Mouse (Mus musculus) olfactory bulb, adult 2 months (tissue): ENCODE measurements around the gene Tbx18. TPM values are rescaled to one million over a fixed set of nuclear protein-coding genes. Genes with fewer than 3 reads are reported as not detected.

Experiments used
- H3K27ac ChIP-seq: fragments of 200-500 bp; 2 replicates; pipeline ENCODE4 v1.5.1; 2012; ENCODE audit warnings: low read depth, low read length; ENCODE audit not compliant: insufficient read depth
- H3K4me1 ChIP-seq: fragments of 200-500 bp; 2 replicates; pipeline ENCODE4 v1.6.1; 2012; ENCODE audit warnings: low read length; ENCODE audit not compliant: control insufficient read depth, insufficient read depth
- H3K4me3 ChIP-seq: fragments of 200-500 bp; 2 replicates; pipeline ENCODE4 v1.5.1; 2012; ENCODE audit warnings: mild to moderate bottlenecking, low read depth, low read length, moderate library complexity; ENCODE audit not compliant: insufficient read depth
- CTCF ChIP-seq: fragments of 200-500 bp; IDR thresholded peaks from 2 replicates; pipeline ENCODE4 v1.5.1; 2012; ENCODE audit warnings: low read depth, mild to moderate bottlenecking, low read length, moderate library complexity; ENCODE audit not compliant: insufficient read depth
- POLR2A ChIP-seq: fragments of 200-500 bp; IDR thresholded peaks from 2 replicates; pipeline ENCODE4 v1.6.1; 2012; ENCODE audit warnings: mild to moderate bottlenecking, low read depth, low read length, moderate library complexity; ENCODE audit not compliant: insufficient read depth
- WGBS: fragments of 180-500 bp; shearing (Covaris S2); methylation state at CpG from one replicate; pipeline ENCODE4 v1.1.7; 2018; 5-methylcytosine and 5-hydroxymethylcytosine counted together
- polyA plus RNA-seq: library from polyadenylated mRNA; stranded (reverse); fragments of >200 nt; gene quantifications from 2 replicates; pipeline ENCODE4 v1.2.4, GENCODE M21; 2012; ENCODE audit warnings: low replicate concordance; ENCODE audit not compliant: missing spikeins, insufficient read depth, insufficient read length

Tbx18 gene
- polyA plus RNA-seq, 1 experiment, result not detected

- Histone ChIP-seq H3K4me3 (no peak overlapping the region), H3K27ac (no peak overlapping the region), H3K4me1 (peaks cover 6% of the 10 kb centered on the region; the same call in 1 of the 2 replicates)
- TF ChIP-seq CTCF (no peak), POLR2A (no peak)
- WGBS, result 9% methylated on average over 4 of the region's 4 CpGs
Observed at GRCm38 (mm10) chr9:87737271-87737670, 6.2 kb upstream of the Tbx18 start.

- TF ChIP-seq POLR2A, result no peak
- Histone ChIP-seq H3K4me1 (peaks cover 14% of the 10 kb centered on the region), H3K27ac (no peak overlapping the region), H3K4me3 (no peak overlapping the region)
- 4% methylated on average over 9 of the region's 9 CpGs for WGBS
Observed at GRCm38 (mm10) chr9:87735046-87735445, 4.0 kb upstream of the Tbx18 start.

GRCm38 (mm10) chr9:87734631-87735030, 3.6 kb upstream of the Tbx18 start:
- Histone ChIP-seq H3K4me1 (peaks cover 15% of the 10 kb centered on the region), H3K4me3 (no peak overlapping the region), H3K27ac (no peak overlapping the region)
- TF ChIP-seq POLR2A (no peak), CTCF (no peak)
- WGBS, result 10% methylated on average over 9 of the region's 9 CpGs

GRCm38 (mm10) chr9:87733732-87734131, 2.7 kb upstream of the Tbx18 start:
- WGBS, result 8% methylated on average over 11 of the region's 11 CpGs
- TF ChIP-seq POLR2A, result no peak
- TF ChIP-seq CTCF, result no peak

GRCm38 (mm10) chr9:87733236-87733630, 2.2 kb upstream of the Tbx18 start:
- TF ChIP-seq POLR2A, result no peak
- no peak for TF ChIP-seq CTCF
- Histone ChIP-seq H3K27ac (no peak overlapping the region), H3K4me3 (no peak overlapping the region), H3K4me1 (peaks cover 12% of the 10 kb centered on the region)
- 3% methylated on average over 11 of the region's 11 CpGs for WGBS

More at GRCm38 (mm10) chr9:87733732-87734131, 2.7 kb upstream of the Tbx18 start:
- Histone ChIP-seq H3K4me3 (no peak overlapping the region), H3K4me1 (peaks cover 12% of the 10 kb centered on the region), H3K27ac (no peak overlapping the region)

- Histone ChIP-seq H3K27ac (no peak overlapping the region), H3K4me1 (peaks cover 12% of the 10 kb centered on the region), H3K4me3 (no peak overlapping the region)
- no peak for TF ChIP-seq CTCF
- no peak for TF ChIP-seq POLR2A
- WGBS, result 9% methylated on average over 25 of the region's 25 CpGs
Observed at GRCm38 (mm10) chr9:87732416-87733235, 1.6 kb upstream of the Tbx18 start.

- H3K4me3 ChIP-seq, result peak overlapping the region; percentile 33
- H3K27ac ChIP-seq, result no peak overlapping the region
- no peak for TF ChIP-seq POLR2A
- no peak for TF ChIP-seq CTCF
- H3K4me1 ChIP-seq, result peaks cover 12% of the 10 kb centered on the region
- WGBS, result 1% methylated on average over 91 of the region's 91 CpGs
Observed at GRCm38 (mm10) chr9:87730271-87730960, 644 bp downstream of the Tbx18 start.

GRCm38 (mm10) chr9:87729316-87730270, 1.5 kb downstream of the Tbx18 start:
- no peak for TF ChIP-seq CTCF
- TF ChIP-seq POLR2A, result no peak
- Histone ChIP-seq H3K4me3 (peak overlapping the region; percentile 33; the same call in 1 of the 2 replicates), H3K27ac (no peak overlapping the region), H3K4me1 (peaks cover 12% of the 10 kb centered on the region)
- WGBS, result 2% methylated on average over 75 of the region's 75 CpGs

- Histone ChIP-seq H3K27ac (no peak overlapping the region), H3K4me3 (no peak overlapping the region), H3K4me1 (peaks cover 12% of the 10 kb centered on the region)
- WGBS, result 22% methylated on average over 3 of the region's 3 CpGs
- TF ChIP-seq CTCF (no peak), POLR2A (no peak)
Observed at GRCm38 (mm10) chr9:87728107-87728506, 3.0 kb downstream of the Tbx18 start.
